Mouse (Mus musculus) embryonic facial prominence, embryonic 10.5 days (tissue): Measurements from ENCODE around the gene Ubtf. TPM values are rescaled to one million over a fixed set of nuclear protein-coding genes. Genes with fewer than 3 reads are reported as not detected.
A peak's percentile ranks its signal among the peaks of the same experiment; 100 is the strongest.

Source experiments
- DNase-seq: peaks from one replicate; pipeline ENCODE4 v3.0.0-alpha.2; 2017; ENCODE audit warnings: low spot score
- H3K27ac ChIP-seq: fragments of 300-500 bp; sonication (generic); replicated peaks from 2 replicates; pipeline ENCODE4 v1.5.1; 2016; ENCODE audit warnings: mild to moderate bottlenecking
- H3K27me3 ChIP-seq: fragments of 300-500 bp; sonication (generic); replicated peaks from 2 replicates; pipeline ENCODE4 v1.6.1; 2016; ENCODE audit warnings: low read depth, mild to moderate bottlenecking; ENCODE audit not compliant: poor library complexity, severe bottlenecking
- H3K36me3 ChIP-seq: fragments of 300-500 bp; sonication (generic); replicated peaks from 2 replicates; pipeline ENCODE4 v1.6.1; 2016; ENCODE audit warnings: mild to moderate bottlenecking, moderate library complexity
- H3K4me1 ChIP-seq: fragments of 300-500 bp; sonication (generic); 2 replicates; pipeline ENCODE4 v1.6.1; 2016
- H3K4me3 ChIP-seq: fragments of 300-500 bp; sonication (generic); 2 replicates; pipeline ENCODE4 v1.5.1; 2016; ENCODE audit warnings: mild to moderate bottlenecking, moderate library complexity
- H3K9me3 ChIP-seq: fragments of 300-500 bp; sonication (generic); 2 replicates; pipeline ENCODE4 v1.6.1; 2016; ENCODE audit warnings: mild to moderate bottlenecking
- WGBS: fragments of 180-500 bp; shearing (Covaris S2); methylation state at CpG from one replicate; pipeline ENCODE4 v1.1.7; 2016; 5-methylcytosine and 5-hydroxymethylcytosine counted together
- polyA plus RNA-seq: library from polyadenylated mRNA; unstranded; fragments of >200 nt; fragmentation: Nextera tagmentation; extraction: Ambion mirVana; gene quantifications from 2 replicates; pipeline ENCODE4 v1.2.1, GENCODE M21; 2016

Ubtf gene
- polyA plus RNA-seq, 1 experiment from 2014 or later = 94.2 TPM

GRCm38 (mm10) chr11:102312586-102312985 is 7.0 kb downstream of the Ubtf start:
- Histone ChIP-seq H3K27ac (no peak overlapping the region), H3K36me3 (peaks cover 82% of the 10 kb centered on the region), H3K27me3 (no peaks in the 10 kb centered on the region), H3K9me3 (no peaks in the 10 kb centered on the region), H3K4me1 (peaks cover 58% of the 10 kb centered on the region), H3K4me3 (no peak overlapping the region)
- WGBS = 83% methylated on average over 6 of the region's 6 CpGs
- no peak for DNase-seq

- peaks cover 58% of the 10 kb centered on the region for H3K4me1 ChIP-seq
- no peak overlapping the region; the same call in 1 of the 2 replicates for H3K4me3 ChIP-seq
- H3K27ac ChIP-seq = no peak overlapping the region
- no peaks in the 10 kb centered on the region for H3K27me3 ChIP-seq
- H3K36me3 ChIP-seq = peaks cover 89% of the 10 kb centered on the region
- no peak for DNase-seq
- 87% methylated on average over 4 of the region's 4 CpGs for WGBS
- no peaks in the 10 kb centered on the region for H3K9me3 ChIP-seq
These were observed 7.6 kb downstream of the Ubtf start for GRCm38 (mm10) chr11:102311966-102312365.

DNA sequence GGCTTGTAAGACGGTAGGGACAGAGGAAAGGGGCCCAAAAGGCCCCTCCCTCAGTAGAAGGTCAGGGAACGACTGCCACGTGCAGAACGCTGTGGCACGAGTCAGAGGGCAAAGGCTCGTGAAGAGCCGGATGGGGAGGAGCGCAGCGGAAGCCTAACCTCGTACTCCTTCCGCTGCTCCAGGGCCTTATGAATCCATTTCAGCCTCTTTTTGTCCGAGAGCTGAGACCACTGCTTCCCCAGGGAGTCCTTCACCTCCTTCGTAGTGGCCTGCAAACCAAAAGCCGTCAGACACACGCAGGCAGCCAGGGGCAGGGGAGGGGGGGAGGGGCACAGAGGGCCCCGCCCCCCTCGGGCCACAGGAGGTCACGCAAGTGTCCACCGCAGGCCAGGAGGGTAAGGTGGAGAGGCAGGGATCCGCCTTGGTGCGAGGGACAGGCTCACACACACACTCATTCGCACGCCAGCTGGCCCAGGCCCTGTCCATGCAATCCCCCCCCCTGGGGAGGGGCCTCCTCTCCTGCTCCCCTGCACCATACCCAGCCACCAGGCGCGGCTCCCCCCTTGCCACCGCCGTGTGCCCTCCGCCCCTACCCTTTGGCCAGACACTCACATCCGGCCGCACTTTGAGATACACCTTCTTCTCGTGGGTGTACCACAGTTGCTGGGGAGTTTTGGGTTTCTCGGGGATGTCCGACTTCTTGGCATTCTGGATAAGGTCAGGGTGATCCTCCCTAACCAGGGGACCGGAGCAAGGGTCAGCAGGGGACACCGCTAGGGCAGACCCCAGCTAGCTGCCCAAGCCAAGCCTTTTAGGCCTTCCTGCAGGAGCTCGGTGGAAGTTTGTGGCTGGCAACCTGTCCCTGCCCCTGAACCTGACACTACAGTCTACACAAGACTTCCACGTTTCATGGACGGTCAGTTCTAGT is 8.5 kb downstream of the Ubtf start:
- H3K27ac ChIP-seq = peak overlapping the region; percentile 31; the same call in 1 of the 2 replicates
- H3K9me3 ChIP-seq = no peaks in the 10 kb centered on the region
- peak; percentile 32 for DNase-seq
- H3K4me3 ChIP-seq = peak overlapping the region; percentile 60
- H3K27me3 ChIP-seq = no peaks in the 10 kb centered on the region
- peaks cover 55% of the 10 kb centered on the region for H3K4me1 ChIP-seq
- 32% methylated on average over 38 of the region's 38 CpGs for WGBS
- peaks cover 98% of the 10 kb centered on the region for H3K36me3 ChIP-seq

DNA sequence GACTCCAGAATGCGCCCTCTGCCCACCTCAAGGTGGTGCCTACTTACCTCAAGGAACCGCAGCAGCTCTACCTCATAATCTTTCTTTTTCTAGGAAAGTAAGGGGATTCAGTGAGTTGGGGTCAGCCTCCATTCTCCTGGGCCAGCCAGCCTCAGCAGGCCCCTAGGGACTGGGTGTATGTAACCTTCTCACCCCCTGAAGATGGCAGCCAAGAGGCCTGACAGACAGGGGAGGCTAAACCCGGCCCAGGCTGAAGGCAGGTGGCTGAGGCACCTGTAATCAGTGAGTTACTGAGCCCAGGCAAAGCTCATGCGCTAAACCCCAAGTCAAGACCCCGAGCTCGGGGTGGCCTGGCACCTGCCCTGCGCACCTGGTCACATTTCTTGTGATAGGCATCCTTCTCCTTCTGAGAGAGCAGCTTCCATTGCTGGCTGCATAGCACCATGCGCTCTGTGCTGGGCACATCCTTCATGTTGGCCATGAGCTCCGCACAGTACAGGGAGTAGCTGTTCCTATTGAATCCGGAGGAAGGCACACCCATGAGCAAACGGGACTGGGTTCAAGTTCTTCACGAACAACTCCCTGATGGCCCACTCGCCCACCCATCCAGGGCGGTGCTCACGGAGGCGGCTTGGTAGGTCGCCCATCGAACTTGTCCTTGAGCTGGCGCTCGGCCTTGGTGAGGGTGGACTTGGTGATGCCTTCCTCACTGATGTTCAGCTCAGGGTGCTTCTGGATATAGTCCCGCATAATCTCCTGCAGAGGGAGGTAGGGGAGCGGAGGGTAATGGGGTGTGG is 9.5 kb downstream of the Ubtf start:
- H3K4me1 ChIP-seq = peaks cover 46% of the 10 kb centered on the region
- H3K36me3 ChIP-seq = peaks cover 99% of the 10 kb centered on the region
- WGBS = 87% methylated on average over 22 of the region's 22 CpGs
- no peaks in the 10 kb centered on the region for H3K27me3 ChIP-seq
- no peaks in the 10 kb centered on the region for H3K9me3 ChIP-seq
- H3K4me3 ChIP-seq = peak overlapping the region; percentile 60
- no peak for DNase-seq
- H3K27ac ChIP-seq = peak overlapping the region; percentile 78

GRCm38 (mm10) chr11:102308979-102309378 is 10.6 kb downstream of the Ubtf start:
- H3K36me3 ChIP-seq = peaks cover 89% of the 10 kb centered on the region
- H3K4me3 ChIP-seq = peak overlapping the region; percentile 60
- peaks cover 44% of the 10 kb centered on the region for H3K4me1 ChIP-seq
- H3K27ac ChIP-seq = peak overlapping the region; percentile 78
- H3K9me3 ChIP-seq = no peaks in the 10 kb centered on the region
- peak; percentile 98 for DNase-seq
- H3K27me3 ChIP-seq = no peaks in the 10 kb centered on the region
- 2% methylated on average over 27 of the region's 27 CpGs for WGBS

- peaks cover 80% of the 10 kb centered on the region for H3K36me3 ChIP-seq
These were observed 11.4 kb downstream of the Ubtf start for GRCm38 (mm10) chr11:102308104-102308503.

DNA sequence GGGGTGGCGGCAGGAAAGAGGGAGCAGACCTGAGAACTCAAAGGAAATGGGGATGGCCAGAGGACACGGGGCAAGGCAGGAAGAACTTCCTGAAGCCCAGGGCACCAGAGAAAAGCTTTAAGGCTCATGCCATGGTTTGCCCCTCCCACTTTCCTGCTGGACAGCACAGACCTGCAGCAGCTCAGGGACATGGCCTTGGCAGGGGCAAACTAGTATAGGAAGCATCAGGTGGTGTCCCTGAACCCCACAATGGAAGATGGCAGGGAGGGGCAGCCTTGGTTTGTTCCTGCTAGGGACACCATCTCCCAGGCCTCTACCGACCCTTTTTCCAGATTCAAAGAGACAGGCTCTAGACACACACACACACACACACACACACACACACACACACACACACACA is 14.2 kb downstream of the Ubtf start:
- peaks cover 52% of the 10 kb centered on the region for H3K36me3 ChIP-seq

More at GRCm38 (mm10) chr11:102308104-102308503, 11.4 kb downstream of the Ubtf start:
- peak overlapping the region; percentile 60; the same call in 1 of the 2 replicates for H3K4me3 ChIP-seq
- 92% methylated on average over 9 of the region's 9 CpGs for WGBS
- DNase-seq = no peak
- peaks cover 44% of the 10 kb centered on the region for H3K4me1 ChIP-seq
- H3K9me3 ChIP-seq = no peaks in the 10 kb centered on the region
- no peak overlapping the region for H3K27ac ChIP-seq
- H3K27me3 ChIP-seq = no peaks in the 10 kb centered on the region

GRCm38 (mm10) chr11:102304141-102304540 is 15.4 kb downstream of the Ubtf start:
- 49% methylated on average over 2 of the region's 2 CpGs for WGBS
- Histone ChIP-seq H3K4me3 (no peak overlapping the region), H3K36me3 (peaks cover 40% of the 10 kb centered on the region), H3K4me1 (peaks cover 17% of the 10 kb centered on the region), H3K27me3 (no peaks in the 10 kb centered on the region), H3K27ac (no peak overlapping the region), H3K9me3 (no peaks in the 10 kb centered on the region)
- DNase-seq = no peak

More for the DNA sequence above, 14.2 kb downstream of the Ubtf start:
- H3K4me3 ChIP-seq = no peak overlapping the region
- no peaks in the 10 kb centered on the region for H3K27me3 ChIP-seq
- H3K4me1 ChIP-seq = peaks cover 26% of the 10 kb centered on the region
- DNase-seq = no peak
- no peak overlapping the region for H3K27ac ChIP-seq
- H3K9me3 ChIP-seq = no peaks in the 10 kb centered on the region
- 49% methylated on average over 3 of the region's 3 CpGs for WGBS

DNA sequence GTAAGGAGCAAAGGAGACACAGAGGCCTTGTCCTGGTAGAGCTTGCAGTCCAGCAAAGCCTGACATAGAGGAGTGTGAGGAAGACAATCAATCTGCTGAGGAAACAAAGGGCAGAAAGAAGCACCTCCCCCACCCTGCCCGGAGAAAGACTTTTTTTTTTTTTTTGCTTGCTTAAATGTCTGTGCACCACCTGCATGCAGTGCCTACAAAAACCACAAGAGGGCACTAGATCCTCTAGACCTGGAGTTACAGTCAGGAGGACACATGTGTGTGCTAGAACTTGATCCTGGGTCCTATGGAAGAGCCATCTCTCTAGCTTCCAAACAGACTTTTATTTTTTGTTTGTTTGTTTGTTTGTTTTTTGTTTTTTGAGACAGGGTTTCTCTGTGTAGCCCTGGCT is 19.7 kb downstream of the Ubtf start:
- DNase-seq = peak; percentile 71
- Histone ChIP-seq H3K9me3 (no peaks in the 10 kb centered on the region), H3K4me1 (peaks cover 25% of the 10 kb centered on the region), H3K4me3 (no peak overlapping the region; the same call in 1 of the 2 replicates), H3K27ac (peak overlapping the region; percentile 32; the same call in 1 of the 2 replicates), H3K36me3 (peaks cover 2% of the 10 kb centered on the region), H3K27me3 (no peaks in the 10 kb centered on the region)
- 12% methylated on average over 1 of the region's 1 CpGs for WGBS

DNA sequence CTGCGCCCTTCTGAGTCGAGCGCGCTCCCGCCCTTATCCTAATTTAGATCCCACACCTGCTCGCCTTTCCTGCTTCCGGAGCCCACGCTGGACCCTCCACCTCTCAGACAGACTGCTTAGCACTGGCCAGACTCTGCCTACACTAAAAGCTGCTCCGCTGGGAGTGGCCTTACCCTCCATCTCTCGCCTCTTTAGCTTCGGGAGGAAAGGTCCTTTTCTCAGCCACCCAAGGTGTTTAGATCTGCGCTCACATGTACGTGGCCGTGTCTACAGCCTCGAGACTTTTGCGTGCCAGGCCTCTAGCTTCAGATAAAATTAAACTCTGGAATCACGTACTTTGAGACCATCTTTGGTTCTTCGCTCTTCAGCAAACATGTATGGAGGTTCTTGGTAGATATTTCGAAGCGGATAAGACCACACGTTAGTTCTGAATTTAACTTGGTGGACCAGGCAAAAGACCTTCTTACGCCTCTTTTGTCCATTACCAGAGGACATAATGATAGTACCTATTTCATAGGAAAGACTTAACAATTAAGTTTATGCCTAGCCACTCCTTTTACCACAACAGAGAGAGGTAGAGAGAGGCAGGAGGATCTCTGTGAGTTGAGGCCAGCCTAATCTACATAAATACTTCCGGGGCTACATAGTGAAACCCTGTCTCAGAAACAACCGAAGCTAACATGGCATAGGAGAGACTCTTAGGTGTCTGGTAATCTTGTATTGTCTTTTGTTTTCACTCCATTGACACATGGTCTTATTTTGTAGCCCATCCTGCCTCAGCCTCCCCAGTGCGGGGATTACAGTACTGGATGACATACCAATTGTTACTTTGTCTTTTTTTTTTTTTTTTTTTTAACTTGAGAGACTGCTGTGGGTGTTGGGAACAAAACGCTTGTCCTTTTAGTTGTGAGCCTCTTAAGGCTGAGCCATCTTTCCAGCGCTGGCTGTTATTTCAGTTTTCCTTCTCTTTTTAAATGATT is 21.7 kb downstream of the Ubtf start:
- Histone ChIP-seq H3K36me3 (peaks cover 22% of the 10 kb centered on the region), H3K27ac (peak overlapping the region; percentile 98), H3K9me3 (no peaks in the 10 kb centered on the region), H3K4me1 (peaks cover 35% of the 10 kb centered on the region), H3K4me3 (peak overlapping the region; percentile 96), H3K27me3 (no peaks in the 10 kb centered on the region)
- no peak for DNase-seq
- WGBS = 29% methylated on average over 27 of the region's 27 CpGs

DNA sequence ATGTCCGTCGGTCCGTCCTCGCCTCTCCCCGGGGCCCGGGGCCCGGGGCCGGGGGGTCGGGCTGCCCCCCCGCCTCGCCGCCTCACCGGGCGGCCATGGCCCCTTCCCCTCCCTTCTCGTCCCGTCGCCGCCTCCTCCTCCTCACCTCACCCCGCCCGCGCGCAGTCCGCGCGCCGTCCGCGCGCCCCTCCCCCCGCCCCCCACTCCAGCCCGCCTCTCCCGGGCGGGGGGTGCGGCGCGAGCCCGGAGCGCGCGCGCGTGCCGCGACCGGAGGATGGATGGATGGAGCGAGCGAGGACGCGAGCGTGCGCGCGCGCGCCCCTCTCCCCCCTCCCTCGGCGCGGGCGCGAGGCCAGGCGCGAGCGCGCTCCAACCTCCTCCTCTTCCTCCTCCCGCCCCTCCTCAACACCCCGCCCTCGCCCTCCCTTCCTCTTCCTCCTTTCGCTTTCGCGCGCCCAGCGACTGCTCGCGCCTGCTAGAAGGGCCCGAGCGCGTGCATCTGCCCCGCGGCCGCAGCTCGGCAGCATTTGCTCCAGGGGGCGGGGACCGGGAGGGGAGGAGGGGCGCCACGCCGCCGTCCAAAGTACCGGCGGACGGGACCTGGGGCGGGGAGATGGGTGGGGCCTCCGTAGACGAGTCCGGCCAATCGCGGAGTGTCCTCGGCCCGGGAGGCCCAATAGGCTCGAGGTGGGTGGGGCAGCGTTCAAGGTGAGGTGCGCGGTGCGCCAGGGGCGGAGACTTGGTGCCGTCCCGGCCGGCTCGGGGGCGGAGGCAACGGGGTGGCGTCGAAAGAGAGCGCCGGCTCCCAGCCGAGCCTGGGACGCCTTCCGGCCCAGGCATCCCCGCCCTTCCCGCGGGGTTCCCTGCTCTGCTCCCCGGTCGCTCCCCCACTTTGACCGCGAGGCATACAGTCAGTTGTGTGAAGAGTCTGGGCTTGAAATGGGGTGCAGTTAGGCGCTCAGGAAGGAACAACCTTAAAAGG is 22.8 kb downstream of the Ubtf start, which contains the start of gene Atxn7l3:
Gene Atxn7l3 (minus strand): TSS at position 141 of the 982 bp plus-strand sequence.
- Histone ChIP-seq H3K27me3 (no peaks in the 10 kb centered on the region), H3K27ac (peak within 1 kb of the TSS; percentile 98), H3K4me1 (peaks cover 35% of the 10 kb centered on the region), H3K9me3 (no peaks in the 10 kb centered on the region), H3K36me3 (peaks cover 33% of the 10 kb centered on the region), H3K4me3 (peak within 1 kb of the TSS; percentile 96)
- WGBS = under 1% methylated on average over 112 of the region's 125 CpGs
- peak; percentile 100 for DNase-seq
